Mouse (Mus musculus): ENCODE measurements around the gene Fgf22.

The Fgf22 gene

GRCm38 (mm10) chr10:79754856-79755516, at the start of gene Fgf22:
Fgf22 (plus strand) TSS chr10:79755076.
- DNase-seq, result peak; percentile 65

GRCm38 (mm10) chr10:79705951-79706350, 48.9 kb upstream of the Fgf22 start:
- no peak for DNase-seq

- peak; percentile 10 for DNase-seq
These were observed 48.3 kb upstream of the Fgf22 start for GRCm38 (mm10) chr10:79706406-79707094.

GRCm38 (mm10) chr10:79707162-79707561, 47.7 kb upstream of the Fgf22 start:
- peak; percentile 7 for DNase-seq

GRCm38 (mm10) chr10:79707759-79708158, 47.1 kb upstream of the Fgf22 start:
- DNase-seq, result peak; percentile 6

GRCm38 (mm10) chr10:79708668-79709067, 46.2 kb upstream of the Fgf22 start:
- DNase-seq, result peak; percentile 17

GRCm38 (mm10) chr10:79709307-79709706, 45.6 kb upstream of the Fgf22 start:
- DNase-seq, result no peak

GRCm38 (mm10) chr10:79712029-79712428, 42.8 kb upstream of the Fgf22 start:
- DNase-seq, result no peak

- DNase-seq, result peak; percentile 92
These were observed 42.3 kb upstream of the Fgf22 start for GRCm38 (mm10) chr10:79712499-79713126.

GRCm38 (mm10) chr10:79713163-79713562, 41.7 kb upstream of the Fgf22 start:
- no peak for DNase-seq

- no peak for DNase-seq
These were observed 39.9 kb upstream of the Fgf22 start for GRCm38 (mm10) chr10:79714996-79715395.

GRCm38 (mm10) chr10:79716254-79716987, 38.5 kb upstream of the Fgf22 start, which contains the start of gene Hcn2:
Hcn2 (plus strand) TSS chr10:79716634.
- DNase-seq, result no peak

GRCm38 (mm10) chr10:79716988-79717355, 37.9 kb upstream of the Fgf22 start:
- peak; percentile 54 for DNase-seq

- no peak for DNase-seq
These were observed 37.1 kb upstream of the Fgf22 start for GRCm38 (mm10) chr10:79717640-79718357.

- DNase-seq, result no peak
These were observed 33.8 kb upstream of the Fgf22 start for GRCm38 (mm10) chr10:79721089-79721488.

GRCm38 (mm10) chr10:79723047-79723446, 31.8 kb upstream of the Fgf22 start:
- no peak for DNase-seq

- no peak for DNase-seq
These were observed 31.2 kb upstream of the Fgf22 start for GRCm38 (mm10) chr10:79723692-79724091.

GRCm38 (mm10) chr10:79726090-79726489, 28.8 kb upstream of the Fgf22 start:
- peak; percentile 49 for DNase-seq

GRCm38 (mm10) chr10:79728323-79729249, 26.3 kb upstream of the Fgf22 start:
- no peak for DNase-seq

- peak; percentile 48 for DNase-seq
These were observed 25.4 kb upstream of the Fgf22 start for GRCm38 (mm10) chr10:79729357-79729965.

- peak; percentile 54 for DNase-seq
These were observed 22.4 kb upstream of the Fgf22 start for GRCm38 (mm10) chr10:79732500-79732899.

All from right cerebral cortex, postnatal 14 days (tissue).